Mouse (Mus musculus) T-helper 2 cell (primary cell): ENCODE measurements at regions not wholly inside any gene's neighbourhood (a gene's known extent, or its start where the extent isn't known, plus 50 kb on each side); places are given as distances from the start of the nearest gene placed in this dataset.

Experiments
- in situ Hi-C: fragments of 300-600 bp; cut with MboI, MseI; formaldehyde crosslinking; loops from one replicate; pipeline ENCODE4 v1.15.1; 2025; ENCODE audit warnings: high pct_unique_total_duplicates

DNA sequence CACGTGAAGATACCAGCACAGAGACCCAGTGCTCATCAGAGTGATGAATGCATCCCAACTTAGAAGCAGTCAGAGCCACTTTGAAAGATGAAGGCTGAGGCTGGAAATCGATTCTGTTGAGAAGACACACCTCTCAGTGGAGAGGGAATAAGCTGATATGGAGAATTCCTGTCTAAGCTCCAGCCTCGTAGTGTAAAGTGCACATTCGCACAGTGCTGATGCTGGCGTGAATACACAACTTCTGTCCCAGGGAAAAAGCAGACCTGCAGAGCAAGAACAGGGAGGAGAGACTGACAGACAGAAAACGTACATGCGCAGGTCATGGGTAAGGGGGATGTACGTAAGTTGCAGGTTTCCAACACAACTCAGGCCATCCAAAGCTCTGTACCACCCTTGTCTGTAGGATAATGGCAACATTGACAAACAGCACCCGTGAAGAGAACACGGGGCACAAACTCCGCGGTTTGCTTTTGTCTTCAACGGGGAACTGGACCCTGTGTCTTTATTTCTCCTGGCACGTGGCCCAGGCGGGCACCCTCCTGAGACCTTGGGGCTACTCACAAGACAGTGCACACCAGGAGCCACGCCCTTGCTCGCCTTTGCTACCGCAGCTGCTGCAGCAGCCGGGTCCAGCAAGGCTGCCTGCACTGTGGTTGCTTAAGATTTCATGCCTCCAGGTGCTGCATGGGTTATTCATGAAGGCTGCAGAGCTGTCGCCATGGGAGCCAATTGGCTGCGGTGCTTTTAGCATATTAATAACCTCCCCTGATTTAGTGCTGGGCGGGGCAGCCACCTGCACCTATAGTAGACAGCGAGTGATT lies 434.3 kb downstream of the Cmpk2 start:
- in situ Hi-C loops, result no loop called here

DNA sequence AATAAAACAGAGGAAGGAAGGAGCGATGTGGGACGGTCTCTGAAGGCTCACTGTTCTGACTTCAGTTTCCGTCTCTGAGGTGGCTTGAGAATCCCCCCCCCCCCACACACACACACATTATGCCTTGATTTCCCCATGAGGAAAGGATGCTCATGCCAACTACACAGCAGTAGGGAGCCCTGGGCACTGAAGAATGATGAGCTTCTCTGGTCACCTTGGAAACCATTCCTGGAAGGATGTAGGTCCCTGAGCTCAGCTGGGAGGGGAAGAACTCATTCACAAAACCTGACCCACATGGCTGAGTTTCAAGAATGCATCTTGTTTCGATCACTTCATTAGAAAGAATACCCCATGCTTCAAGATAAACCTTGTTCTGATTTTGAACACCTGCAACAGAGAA lies 422.2 kb downstream of the Cmpk2 start:
- in situ Hi-C loops, result no loop called here

DNA sequence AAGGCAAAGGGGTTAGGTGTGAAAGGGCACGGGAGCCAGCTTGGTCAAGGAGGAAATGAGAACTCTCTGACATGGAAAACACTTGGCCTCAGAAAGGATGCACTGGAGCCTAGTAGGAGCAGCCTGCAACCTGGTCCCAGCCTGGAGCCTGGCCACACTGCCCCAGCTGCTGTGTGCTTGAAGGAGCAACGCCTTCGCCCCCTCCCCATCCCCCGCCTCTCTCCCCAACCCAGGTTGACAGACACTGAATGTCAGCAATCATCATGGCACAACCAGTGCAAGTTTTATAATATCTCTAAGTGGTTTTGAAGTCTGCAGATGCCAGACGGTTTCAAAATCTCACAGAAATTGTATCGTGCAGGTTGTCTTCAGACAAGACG lies 417.6 kb downstream of the Cmpk2 start:
- in situ Hi-C loops, result no loop called here

DNA sequence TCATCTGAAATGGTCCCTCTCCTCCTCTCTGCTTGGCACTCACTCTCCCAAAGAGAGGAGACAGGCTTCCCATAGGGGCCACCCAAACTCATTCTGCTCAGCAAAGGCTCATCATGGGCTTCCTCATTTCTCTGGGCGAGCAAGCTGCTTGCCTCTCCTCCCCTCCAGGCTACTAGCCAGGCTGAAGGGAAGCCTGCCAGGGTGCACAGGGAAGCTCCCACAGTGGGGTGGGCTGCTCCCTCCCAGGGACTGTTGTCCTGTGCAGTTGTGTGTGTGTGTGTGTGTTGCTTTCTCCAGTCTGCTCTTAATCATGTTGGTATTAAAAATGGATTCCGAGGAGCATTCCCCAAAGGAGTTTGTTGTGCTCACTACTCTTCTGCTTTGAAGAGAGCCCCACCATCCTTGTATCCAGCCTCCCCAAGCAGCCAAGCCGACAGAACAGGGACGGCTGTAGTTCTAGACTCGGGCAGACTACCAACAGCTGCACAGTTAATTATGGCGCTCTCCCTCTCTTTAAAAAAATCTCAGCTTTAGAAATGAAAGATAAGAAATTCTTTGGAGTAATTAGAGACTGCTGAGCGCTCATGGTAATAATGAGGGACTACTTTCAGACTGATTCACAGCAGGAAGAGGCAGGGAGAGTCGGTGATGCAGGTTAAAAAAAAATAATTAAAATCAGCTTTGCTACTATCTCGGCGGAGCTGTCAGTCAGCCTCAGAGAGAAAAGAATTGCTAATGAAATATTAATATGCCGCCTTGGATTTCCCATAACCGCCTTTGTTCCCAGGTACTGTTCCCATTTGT lies 417.0 kb downstream of the Cmpk2 start:
- in situ Hi-C loops, result no loop called here

DNA sequence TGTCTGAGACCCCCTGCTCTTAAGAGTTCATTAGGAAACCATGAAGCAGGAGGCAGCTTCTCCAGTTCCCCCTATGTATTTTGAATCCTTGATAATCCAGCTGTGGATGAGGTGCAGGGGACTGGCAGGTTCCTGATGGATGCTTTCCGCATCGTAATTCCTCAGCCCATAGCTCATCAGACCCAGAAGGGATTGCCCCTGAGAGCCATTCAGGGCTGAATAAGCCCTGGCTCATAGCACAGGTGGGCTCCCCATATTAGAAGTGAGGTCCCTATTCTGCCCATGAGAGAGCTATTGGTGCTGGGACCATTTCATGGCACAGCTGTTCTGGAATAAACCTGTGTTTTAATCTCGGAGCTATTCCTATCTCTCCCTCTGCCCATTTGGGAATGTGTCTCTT lies 416.1 kb downstream of the Cmpk2 start:
- in situ Hi-C loops, result no loop called here

DNA sequence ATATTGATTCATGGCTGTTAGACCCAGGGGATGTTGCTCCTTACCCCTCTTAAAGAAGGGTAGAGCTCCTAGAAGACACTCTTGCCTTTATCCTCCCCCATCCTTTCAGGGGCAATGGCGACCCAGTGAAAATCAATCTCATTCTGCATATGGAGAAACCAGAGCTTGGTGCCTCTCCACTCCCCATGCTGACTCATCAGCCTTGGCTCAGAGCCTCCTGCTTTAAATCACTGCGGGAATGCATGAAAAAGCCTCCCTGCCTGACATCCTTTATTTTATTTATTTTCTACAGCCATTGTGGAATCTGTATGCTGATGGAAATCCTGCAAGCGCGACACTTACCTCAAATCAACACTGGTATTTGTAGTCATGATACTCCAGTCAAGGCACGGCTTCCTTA lies 415.2 kb downstream of the Cmpk2 start:
- in situ Hi-C loops, result no loop called here

DNA sequence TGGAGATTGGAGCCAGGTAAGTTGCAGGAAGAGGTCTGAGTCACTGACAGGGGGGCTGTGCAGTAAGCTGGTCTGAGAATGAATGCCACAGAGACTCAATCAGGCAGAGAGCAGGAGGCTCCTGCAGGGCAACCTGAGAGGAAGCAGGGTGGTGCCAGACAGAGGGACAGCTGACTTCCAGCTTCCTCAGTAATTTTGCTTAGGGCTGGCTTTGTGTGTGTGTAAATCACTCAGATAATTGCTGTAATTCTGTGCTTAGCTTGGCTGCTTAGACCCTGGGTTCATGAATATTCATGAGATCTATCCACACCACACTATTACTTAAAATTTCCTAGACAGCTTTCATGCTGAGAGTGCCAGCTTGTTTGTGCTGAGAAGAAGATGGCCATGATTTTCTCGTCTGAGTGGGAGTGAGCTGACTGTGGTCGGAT lies 408.7 kb downstream of the Cmpk2 start:
- in situ Hi-C loops, result no loop called here

DNA sequence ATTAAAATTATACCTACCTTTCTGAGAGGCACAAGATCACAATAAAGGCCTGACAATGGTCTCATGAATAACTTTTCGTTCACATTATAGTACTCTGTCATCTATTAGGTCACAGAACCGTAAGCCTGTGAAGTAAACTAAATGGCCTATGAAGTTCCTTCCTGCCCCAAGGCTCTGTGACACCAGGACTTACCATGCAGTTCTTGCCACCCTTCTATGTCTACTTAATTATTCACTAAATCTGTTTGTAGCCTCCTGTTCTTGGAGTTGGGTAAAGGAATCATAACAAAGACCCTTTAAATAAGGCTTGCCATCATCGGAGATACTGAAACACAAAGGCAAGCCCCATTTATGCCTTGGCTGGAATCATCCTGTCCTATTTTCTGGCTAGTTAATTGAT lies 408.3 kb downstream of the Cmpk2 start:
- in situ Hi-C loops, result no loop called here

DNA sequence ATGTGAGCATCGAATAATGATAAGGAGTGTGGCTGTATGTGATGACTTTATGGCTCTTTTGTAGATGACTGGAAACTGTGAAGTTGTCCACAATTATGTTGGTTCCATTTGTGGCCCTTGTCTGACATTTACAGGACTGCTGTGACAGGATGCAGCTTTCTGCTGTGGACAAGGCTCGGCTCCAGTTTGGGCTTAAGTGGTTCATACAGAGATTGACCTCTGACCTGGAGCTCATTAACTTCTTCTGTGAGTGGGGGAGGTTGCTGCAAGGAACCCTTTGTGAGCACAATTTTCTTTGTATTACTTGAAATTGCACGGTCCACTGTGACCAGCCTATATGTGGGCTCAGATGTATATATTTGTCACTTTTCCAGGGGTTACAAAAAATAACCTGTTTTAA lies 403.5 kb downstream of the Cmpk2 start:
- in situ Hi-C loops, result no loop called here

DNA sequence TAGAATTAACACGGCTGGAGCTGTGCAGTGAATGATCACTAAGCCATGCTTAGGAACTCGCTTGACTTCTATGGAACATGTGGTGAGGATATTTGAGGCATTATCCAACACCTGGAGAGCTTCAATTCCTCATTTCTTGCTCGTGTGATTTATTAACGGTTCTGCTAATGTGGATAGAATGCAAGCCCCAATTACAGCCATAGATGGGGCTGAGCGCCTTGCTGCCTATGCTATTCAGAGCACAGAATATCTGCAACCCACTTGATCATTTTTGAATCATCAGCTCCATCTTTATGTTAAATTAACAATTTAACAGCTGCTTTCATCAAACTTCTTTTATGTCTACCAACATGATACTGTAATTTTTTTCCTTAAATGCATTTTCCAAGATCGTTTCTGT lies 398.7 kb downstream of the Cmpk2 start:
- in situ Hi-C loops, result no loop called here

DNA sequence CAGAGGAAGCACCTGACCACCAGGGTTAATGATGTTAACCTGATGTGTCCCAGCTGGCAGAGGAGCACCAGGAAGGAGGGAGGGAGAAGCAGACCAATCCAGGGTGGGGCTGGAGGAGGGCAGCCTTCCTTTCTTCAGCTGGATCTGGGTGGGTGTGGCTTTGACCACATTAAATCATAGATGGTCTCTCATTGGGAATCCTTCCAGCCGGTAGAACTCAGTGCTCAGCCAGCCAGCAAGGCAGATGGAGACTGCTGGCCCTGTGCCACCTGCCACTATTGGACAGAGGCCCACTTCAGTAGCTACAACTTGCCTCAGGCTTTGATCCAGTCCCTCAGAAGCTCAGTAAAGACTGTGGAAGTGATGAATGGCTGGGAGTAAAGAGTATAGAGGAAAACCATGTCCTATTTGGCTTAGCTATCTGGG lies 386.1 kb downstream of the Cmpk2 start:
- in situ Hi-C loops, result no loop called here

DNA sequence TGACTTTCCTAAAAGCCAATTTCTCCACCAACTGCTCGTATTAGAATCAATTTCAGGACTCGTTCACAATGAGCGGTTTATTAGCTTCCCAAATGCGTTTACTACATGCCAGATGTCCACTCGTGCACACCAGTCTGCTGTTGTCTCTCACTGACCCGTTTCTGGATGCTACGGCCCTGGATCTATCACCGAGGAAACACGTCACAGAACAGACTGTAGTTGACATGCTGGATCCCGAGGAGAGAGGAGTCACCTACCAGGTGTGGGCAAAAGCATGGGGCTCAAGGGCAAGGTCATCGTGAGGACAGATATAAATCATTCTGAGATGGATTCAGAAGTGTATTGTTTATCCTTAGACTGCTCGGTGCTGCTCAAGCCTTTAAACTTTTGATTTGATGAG lies 375.9 kb downstream of the Cmpk2 start:
- in situ Hi-C loops, result no loop called here

DNA sequence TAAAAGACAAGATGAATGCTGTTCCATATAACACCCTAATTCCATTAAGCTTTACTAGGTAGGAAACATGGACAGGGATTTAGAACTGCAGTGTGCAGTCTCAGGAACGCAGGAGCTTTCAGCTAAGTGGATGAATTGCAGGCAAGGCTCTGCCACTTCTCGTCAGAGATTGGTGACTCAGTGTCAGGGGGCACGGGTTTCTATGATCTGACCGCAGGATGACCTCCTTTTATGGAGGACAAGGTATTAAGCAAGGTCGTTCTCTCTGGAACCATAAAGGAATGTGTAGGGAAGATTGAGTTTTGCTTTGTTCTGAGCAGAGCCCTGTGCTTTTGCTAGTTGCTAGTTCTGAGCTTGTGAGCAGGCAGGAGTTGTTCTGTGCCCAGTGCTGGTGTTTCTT lies 373.7 kb downstream of the Cmpk2 start:
- in situ Hi-C loops, result no loop called here

DNA sequence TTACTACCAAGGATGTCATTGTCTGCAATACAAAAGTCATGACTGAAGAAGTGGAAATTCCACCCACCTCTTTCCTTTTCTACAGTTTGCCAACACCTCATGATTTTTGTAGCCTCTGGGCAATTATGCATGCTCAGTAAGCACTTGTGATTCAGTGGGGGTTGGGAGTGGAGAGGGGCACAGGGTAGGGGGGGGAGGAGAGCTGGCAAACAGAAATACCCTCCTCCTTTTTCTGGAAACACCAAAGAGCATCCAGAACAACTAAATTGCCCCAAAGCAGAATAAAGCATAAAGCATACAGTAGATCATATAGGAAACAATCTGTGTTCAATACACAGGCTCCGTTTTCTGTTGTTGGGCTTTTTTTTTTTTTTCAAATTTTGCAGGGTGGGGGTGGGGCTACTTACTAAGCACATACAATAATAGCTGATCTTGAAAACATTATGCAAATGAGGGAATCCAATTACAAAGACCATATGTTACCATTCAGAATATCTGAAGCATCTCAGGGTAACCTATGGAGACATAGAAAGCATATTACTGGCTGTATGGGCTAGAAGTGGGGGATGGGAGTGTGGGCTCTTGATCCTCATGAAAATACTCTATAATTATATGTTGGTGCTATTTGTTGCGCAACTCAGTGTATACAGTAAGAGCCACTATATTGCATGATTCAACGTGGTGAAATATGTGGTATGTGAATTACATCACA lies 352.4 kb downstream of the Cmpk2 start:
- in situ Hi-C loops, result no loop called here

DNA sequence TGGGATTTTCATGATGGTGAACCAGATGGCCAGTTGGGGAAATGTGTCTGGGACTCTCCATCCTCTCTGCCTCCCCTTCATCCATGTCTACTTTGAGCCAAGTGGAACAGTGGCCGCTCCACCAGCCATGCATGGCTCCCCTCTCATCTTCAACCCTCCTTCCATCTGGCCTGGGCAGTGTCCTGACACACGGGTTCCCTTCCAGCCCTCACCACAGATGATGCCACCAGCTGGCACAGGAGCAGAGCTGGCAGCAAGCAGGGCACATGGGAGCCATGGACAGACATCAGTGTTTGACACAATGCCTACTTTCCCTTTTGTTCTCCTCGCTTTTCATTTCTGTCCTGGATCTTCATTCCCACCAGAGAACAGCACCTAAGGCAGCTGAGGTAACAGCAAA lies 348.9 kb downstream of the Cmpk2 start:
- in situ Hi-C loops, result no loop called here

DNA sequence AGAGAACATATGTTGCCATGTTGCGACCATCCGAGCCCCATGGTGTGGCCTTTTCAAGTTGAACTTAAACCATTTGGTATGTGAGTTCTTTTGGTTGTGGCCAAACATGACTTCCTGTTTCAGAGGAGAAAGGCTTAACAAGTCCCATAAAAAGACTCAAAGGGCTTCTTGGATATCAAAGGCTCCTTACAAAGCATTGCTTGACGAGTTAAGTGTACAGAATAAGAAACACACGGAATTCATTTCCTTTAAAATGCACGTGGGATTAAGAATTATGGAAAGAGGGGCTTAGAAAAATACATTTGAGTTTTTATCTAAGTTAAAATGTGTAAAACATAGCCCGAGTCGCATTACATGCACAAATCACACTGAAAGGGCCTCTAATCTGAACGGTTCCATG lies 346.8 kb downstream of the Cmpk2 start:
- in situ Hi-C loops, result no loop called here

DNA sequence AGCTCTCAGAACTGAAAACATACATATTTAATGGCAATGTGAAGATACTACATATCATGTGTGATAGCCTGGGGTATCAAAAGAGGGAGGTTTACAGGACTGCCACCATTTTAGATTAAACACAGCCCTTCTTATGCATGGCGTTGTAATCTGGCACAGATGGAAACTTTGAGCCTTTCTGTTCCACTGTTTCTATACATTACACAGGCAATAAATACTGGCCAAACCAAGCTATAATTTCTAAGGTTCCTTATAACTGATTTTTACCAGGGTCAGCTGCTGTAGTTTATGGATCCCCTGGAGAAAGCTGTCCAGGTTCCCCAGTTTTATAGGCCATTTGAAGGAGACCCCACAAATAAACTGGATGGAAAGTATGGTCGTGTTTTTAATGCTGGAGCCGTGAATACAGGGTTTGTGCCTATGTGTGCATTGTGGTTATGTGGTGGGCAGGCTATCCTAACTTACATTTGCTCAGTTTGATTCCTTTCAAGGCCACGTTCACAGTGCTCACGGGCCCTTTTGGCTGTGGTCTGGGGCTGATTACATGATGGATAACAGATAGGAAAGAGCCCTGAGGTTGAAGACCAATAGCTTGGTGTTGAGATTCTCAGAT lies 341.7 kb downstream of the Cmpk2 start:
- in situ Hi-C loops, result no loop called here

DNA sequence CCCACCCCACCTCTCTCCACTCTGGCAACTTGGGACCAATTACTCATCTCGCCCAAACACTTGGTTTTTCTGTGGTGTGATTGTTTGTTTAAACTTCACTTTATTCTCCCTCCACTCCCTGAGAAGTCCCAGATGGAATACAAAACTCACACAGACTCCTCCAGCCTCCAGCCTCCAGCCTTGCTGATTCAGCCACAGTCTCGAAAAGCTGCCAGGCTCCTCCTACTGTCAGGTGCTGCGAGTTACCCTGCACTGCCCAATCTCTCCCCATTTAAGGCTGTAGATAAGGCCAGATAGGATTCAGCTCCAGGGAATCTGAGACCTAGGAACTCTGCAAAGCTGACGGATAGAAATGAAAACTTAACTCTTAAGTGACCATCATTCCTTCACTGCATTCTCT lies 340.7 kb downstream of the Cmpk2 start:
- in situ Hi-C loops, result no loop called here

DNA sequence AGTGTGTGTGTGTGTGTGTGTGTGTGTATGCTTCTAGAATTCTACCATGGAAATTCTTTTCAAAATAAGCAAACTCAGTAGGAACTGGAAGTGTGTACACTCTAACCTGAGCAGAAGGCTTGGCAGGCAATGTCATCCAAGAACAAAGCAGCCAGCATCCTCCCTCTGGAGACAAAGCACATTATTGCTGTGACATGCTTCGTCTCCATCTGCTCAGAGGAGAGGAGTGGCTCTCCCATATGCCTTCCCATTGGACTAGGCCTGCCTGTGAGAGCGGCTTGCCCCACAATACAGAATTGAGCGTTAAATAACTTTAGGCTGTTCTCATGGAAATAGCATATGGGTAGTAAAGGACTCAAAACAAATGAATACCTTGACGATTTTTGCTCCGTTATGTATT lies 333.5 kb downstream of the Cmpk2 start:
- in situ Hi-C loops, result no loop called here

DNA sequence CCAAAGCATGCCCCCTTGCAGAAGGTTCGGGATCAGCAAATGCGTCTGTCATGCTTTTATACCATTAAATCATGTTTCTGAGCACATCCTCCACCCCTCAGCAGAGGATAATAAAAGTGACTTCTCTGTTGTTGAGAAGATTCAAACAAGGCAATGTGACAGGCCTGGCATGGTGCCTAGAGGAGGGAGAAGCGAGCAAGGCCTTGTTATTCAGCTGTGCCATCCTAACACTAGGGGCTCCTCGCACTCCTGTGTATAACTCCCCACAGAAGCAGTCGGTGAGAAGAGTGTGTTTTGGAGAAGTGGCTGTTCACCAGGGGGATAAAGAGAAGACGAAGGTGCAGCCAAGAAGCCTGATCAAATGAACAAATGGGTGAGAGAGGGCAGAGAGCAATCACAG lies 330.3 kb downstream of the Cmpk2 start:
- in situ Hi-C loops, result no loop called here

DNA sequence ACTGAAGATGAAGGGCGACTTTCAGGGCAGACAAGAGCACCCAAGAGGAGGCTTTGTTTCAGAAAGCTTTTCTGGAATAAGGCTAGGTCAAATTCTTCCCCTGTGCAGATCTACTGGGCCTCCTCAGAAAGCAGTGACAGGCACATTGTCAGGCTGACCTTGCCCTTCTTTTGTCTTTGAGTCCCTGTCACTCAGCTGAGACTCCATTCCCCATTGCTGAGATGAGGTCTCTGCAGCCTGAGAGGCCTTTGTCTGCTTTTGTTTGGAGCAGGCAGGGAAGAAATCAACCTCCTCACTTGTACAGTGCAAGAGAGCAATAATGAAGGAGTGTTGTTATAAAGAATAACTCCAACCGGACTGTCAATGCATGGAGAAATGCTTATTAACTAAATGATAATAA lies 327.4 kb downstream of the Cmpk2 start:
- in situ Hi-C loops, result no loop called here

DNA sequence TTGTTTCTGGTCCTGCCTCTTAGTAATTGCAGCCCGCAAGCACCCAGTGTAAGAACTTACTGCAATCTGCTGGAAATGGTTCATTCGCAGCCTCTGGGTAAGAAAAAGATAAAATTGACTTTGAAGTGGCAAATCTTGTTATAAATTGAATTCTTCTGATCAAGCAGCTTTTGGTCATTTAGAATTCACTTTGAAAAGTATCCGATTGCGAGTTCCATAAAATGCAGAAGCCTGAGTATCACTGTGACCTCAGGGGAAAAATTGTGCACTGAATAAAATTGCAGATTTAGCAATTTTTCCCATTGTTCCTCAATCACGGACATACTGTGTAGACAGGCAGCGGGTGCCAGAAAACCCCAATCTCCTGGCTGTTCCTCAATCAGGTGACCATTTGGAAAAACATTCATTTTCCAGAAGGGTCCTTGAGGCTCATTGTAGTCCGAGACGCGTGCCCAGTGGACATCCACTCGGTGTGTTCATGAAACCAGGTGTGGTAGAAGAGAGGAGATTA lies 320.4 kb downstream of the Cmpk2 start:
- in situ Hi-C loops, result no loop called here
